Mouse (Mus musculus): ENCODE measurements around the gene Cd59b. TPM values are rescaled to one million over a fixed set of nuclear protein-coding genes. Genes with fewer than 3 reads are reported as not detected.

Gene Cd59b
- total and polyA plus RNA-seq, 3 experiments: 0.38 TPM; not detected in 2

DNA sequence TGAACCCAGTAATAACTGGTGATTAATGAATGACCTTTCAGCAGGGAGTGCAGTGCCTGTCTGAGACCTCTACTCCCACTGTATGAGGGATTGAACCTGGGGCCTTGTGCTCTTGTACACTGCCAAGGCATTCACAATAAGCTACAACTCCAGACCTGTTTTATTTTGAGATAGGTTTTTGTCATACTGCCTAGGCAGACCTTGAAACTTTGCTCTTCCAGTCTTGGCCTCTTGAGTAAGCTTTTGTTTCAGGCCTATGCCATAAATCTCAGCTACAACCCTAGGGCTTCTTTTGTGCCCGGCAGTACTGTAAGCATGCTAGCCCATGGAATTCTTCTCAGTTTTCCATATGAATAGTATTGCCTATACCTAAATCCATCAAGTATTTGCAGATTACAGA, 49.4 kb downstream of the Cd59b start:
- TF ChIP-seq MYB (IDR thresholded peaks at IDR 0.05; ENCODE audit: low read depth, low read length) (no peak), MAX (IDR thresholded peaks at IDR 0.05; ENCODE audit: low read length) (no peak), CHD1 (IDR thresholded peaks at IDR 0.05; ENCODE audit: low read depth, low read length) (no peak), POLR2AphosphoS2 (IDR thresholded peaks at IDR 0.05; ENCODE audit: low read length) (no peak), TBP (IDR thresholded peaks at IDR 0.05; ENCODE audit: low read depth, low read length) (no peak), SMC3 (IDR thresholded peaks at IDR 0.05; ENCODE audit: low read depth, low read length) (no peak), MEF2A (IDR thresholded peaks at IDR 0.05; ENCODE audit: extremely low read depth, insufficient replicate concordance, low read depth, low read length, poor library complexity, severe bottlenecking) (no peak)
- H3K9me3 ChIP-seq (replicated peaks; ENCODE audit: insufficient read depth, low read length): no peaks in the 10 kb centered on the region
- no peak for DNase-seq (ENCODE audit: low read depth, low spot score)
- H3K4me3 ChIP-seq (ENCODE audit: control insufficient read depth in 1 of 2, insufficient read depth in 1 of 2, low read depth in 2 of 2, low read length in 2 of 2): no peak overlapping the region
- no peaks in the 10 kb centered on the region for H3K79me2 ChIP-seq (ENCODE audit: control insufficient read depth, insufficient read depth, low read length, poor library complexity)
- H3K9ac ChIP-seq (ENCODE audit: control insufficient read depth, low read depth, low read length, poor library complexity, severe bottlenecking): no peak overlapping the region
- H3K36me3 ChIP-seq (ENCODE audit: control insufficient read depth in 1 of 2, insufficient read depth in 2 of 2, low read length in 2 of 2): peaks cover 0 to 23% of the 10 kb centered on the region in 2 experiments; a peak in 2 of 4 replicates
- peaks cover 12 to 19% of the 10 kb centered on the region in 2 experiments for H3K4me1 ChIP-seq (ENCODE audit: control insufficient read depth in 1 of 2, insufficient read depth in 2 of 2, low read length in 2 of 2)
- peaks cover 0 to 6% of the 10 kb centered on the region in 2 experiments; a peak in 3 of 4 replicates for H3K27me3 ChIP-seq (ENCODE audit: control insufficient read depth in 1 of 2, insufficient read depth in 2 of 2, low read length in 2 of 2)
- H3K27ac ChIP-seq (ENCODE audit: control insufficient read depth, low read depth, low read length): no peak overlapping the region

DNA sequence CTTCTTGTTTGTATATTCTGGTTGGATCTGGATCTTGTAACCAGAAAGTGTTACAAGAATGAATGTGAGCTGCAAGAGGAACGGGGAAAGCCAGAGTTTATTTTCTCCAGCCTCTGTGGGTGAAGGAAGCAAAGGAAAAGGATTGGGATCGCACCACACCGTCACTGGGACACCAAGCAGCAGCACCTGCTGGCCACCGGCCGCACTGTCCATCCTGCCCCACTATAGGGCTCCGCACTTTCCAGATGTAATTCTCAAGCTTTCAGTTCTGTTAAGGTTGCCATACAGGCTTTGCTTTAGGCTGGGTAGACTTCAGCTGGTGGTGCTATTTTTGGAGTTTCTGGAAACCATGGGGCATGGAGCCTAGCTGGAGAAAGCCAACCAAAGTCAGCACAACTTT, 50.7 kb downstream of the Cd59b start:
- H3K27me3 ChIP-seq (ENCODE audit: control insufficient read depth in 1 of 2, insufficient read depth in 2 of 2, low read length in 2 of 2): peaks cover 4 to 17% of the 10 kb centered on the region in 2 experiments
- peaks cover 12 to 19% of the 10 kb centered on the region in 2 experiments for H3K4me1 ChIP-seq (ENCODE audit: control insufficient read depth in 1 of 2, insufficient read depth in 2 of 2, low read length in 2 of 2)
- no peak overlapping the region for H3K4me3 ChIP-seq (ENCODE audit: control insufficient read depth in 1 of 2, insufficient read depth in 1 of 2, low read depth in 2 of 2, low read length in 2 of 2)
- H3K36me3 ChIP-seq (ENCODE audit: control insufficient read depth in 1 of 2, insufficient read depth in 2 of 2, low read length in 2 of 2): peaks cover 0 to 23% of the 10 kb centered on the region in 2 experiments; a peak in 2 of 4 replicates
- no peaks in the 10 kb centered on the region for H3K79me2 ChIP-seq (ENCODE audit: control insufficient read depth, insufficient read depth, low read length, poor library complexity)
- no peak overlapping the region for H3K9ac ChIP-seq (ENCODE audit: control insufficient read depth, low read depth, low read length, poor library complexity, severe bottlenecking)
- DNase-seq (ENCODE audit: low read depth, low spot score): no peak
- no peaks in the 10 kb centered on the region for H3K9me3 ChIP-seq (replicated peaks; ENCODE audit: insufficient read depth, low read length)
- no peak for TF ChIP-seq JUND (IDR thresholded peaks at IDR 0.05; ENCODE audit: low read depth, low read length)
- no peak for TF ChIP-seq ETS1 (IDR thresholded peaks at IDR 0.05; ENCODE audit: low read depth, low read length)
- TF ChIP-seq CHD2 (IDR thresholded peaks at IDR 0.05; ENCODE audit: low read length): no peak
- TF ChIP-seq NELFE (IDR thresholded peaks at IDR 0.05; ENCODE audit: low read depth, low read length): no peak
- TF ChIP-seq MEF2A (IDR thresholded peaks at IDR 0.05; ENCODE audit: extremely low read depth, insufficient replicate concordance, low read depth, low read length, poor library complexity, severe bottlenecking): no peak
- no peak for TF ChIP-seq EP300 (IDR thresholded peaks at IDR 0.05; ENCODE audit: low read depth in 1 of 2, low read length in 2 of 2)
- TF ChIP-seq BHLHE40 (IDR thresholded peaks at IDR 0.05; ENCODE audit: borderline replicate concordance, low read depth, low read length): no peak
- no peak for TF ChIP-seq TCF12 (IDR thresholded peaks at IDR 0.05; ENCODE audit: low read depth, low read length)
- TF ChIP-seq TBP (IDR thresholded peaks at IDR 0.05; ENCODE audit: low read depth, low read length): no peak
- no peak for TF ChIP-seq RAD21 (IDR thresholded peaks at IDR 0.05; ENCODE audit: low read depth, low read length)
- no peak for TF ChIP-seq MAFK (IDR thresholded peaks at IDR 0.05; ENCODE audit: borderline replicate concordance, low read depth, low read length)
- no peak for TF ChIP-seq ZC3H11A (IDR thresholded peaks at IDR 0.05; ENCODE audit: low read depth, low read length)
- TF ChIP-seq POLR2AphosphoS5 (IDR thresholded peaks at IDR 0.05; ENCODE audit: borderline replicate concordance, low read depth, low read length): no peak
- no peak for TF ChIP-seq MYC (IDR thresholded peaks at IDR 0.05; ENCODE audit: low read depth, low read length)
- TF ChIP-seq RCOR1 (IDR thresholded peaks at IDR 0.05; ENCODE audit: low read depth, low read length): no peak
- TF ChIP-seq NRF1 (IDR thresholded peaks at IDR 0.05; ENCODE audit: insufficient read depth, low read depth, low read length, poor library complexity, severe bottlenecking): no peak
- TF ChIP-seq GABPA (IDR thresholded peaks at IDR 0.05; ENCODE audit: low read depth, low read length): no peak
- no peak overlapping the region for H3K27ac ChIP-seq (ENCODE audit: control insufficient read depth, low read depth, low read length)

Measured in MEL (cell line).